Mouse (Mus musculus) hindbrain, postnatal 0 days (tissue): ENCODE data around the gene Psmc3. TPM values are rescaled to one million over a fixed set of nuclear protein-coding genes. Genes with fewer than 3 reads are reported as not detected.
"Not testable (repeated sequence)": the region's sequence is repeated elsewhere in the genome, so short reads cannot be mapped to it uniquely, and the experiment has no call there.

Experiments
- ATAC-seq: fragments of 200-750 bp; cut with Nextera tagmentation; 2 replicates; pipeline ENCODE4 v1.8.0; 2017; ENCODE audit warnings: mild to moderate bottlenecking, moderate TSS enrichment, moderate library complexity
- DNase-seq: peaks from one replicate; pipeline ENCODE4 v3.0.0-alpha.2; 2015; ENCODE audit warnings: low spot score
- H3K27ac ChIP-seq: fragments of 300-500 bp; sonication (generic); 2 replicates; pipeline ENCODE4 v1.5.1; 2014; ENCODE audit warnings: mild to moderate bottlenecking
- H3K27me3 ChIP-seq: fragments of 300-500 bp; sonication (generic); 2 replicates; pipeline ENCODE4 v1.6.1; 2014; ENCODE audit warnings: low read length, mixed read lengths; ENCODE audit not compliant: insufficient read depth
- H3K36me3 ChIP-seq: fragments of 300-500 bp; sonication (generic); 2 replicates; pipeline ENCODE4 v1.6.1; 2014; ENCODE audit warnings: low read length, mixed read lengths; ENCODE audit not compliant: insufficient read depth
- H3K4me1 ChIP-seq: fragments of 300-500 bp; sonication (generic); 2 replicates; pipeline ENCODE4 v1.6.1; 2014; ENCODE audit warnings: antibody characterized with exemption, low read length, mixed read lengths; ENCODE audit not compliant: insufficient read depth
- H3K4me2 ChIP-seq: fragments of 300-500 bp; sonication (generic); 2 replicates; pipeline ENCODE4 v1.6.1; 2014; ENCODE audit warnings: low read depth, mild to moderate bottlenecking, low read length, moderate library complexity, mixed read lengths
- H3K4me3 ChIP-seq: fragments of 300-500 bp; sonication (generic); 2 replicates; pipeline ENCODE4 v1.5.1; 2014; ENCODE audit warnings: low read length
- H3K9ac ChIP-seq: fragments of 300-500 bp; sonication (generic); replicated peaks from 2 replicates; pipeline ENCODE4 v1.6.1; 2014; ENCODE audit warnings: mild to moderate bottlenecking, low read length, moderate library complexity, mixed read lengths
- H3K9me3 ChIP-seq: fragments of 300-500 bp; sonication (generic); 2 replicates; pipeline ENCODE4 v1.6.1; 2016; ENCODE audit warnings: low read length, mixed read lengths
- CTCF ChIP-seq: IDR thresholded peaks from 2 replicates; pipeline ENCODE4 v1.5.1; 2016; ENCODE audit warnings: antibody characterized with exemption, control low read depth, low read depth
- WGBS: fragments of 180-500 bp; shearing (Covaris S2); extraction: QIAGEN DNeasy Blood & Tissue Kit; methylation state at CpG from one replicate; pipeline ENCODE4 v1.1.7; 2014; 5-methylcytosine and 5-hydroxymethylcytosine counted together
- polyA plus RNA-seq: library from polyadenylated mRNA; unstranded; fragments of >200 nt; fragmentation: Nextera tagmentation; extraction: Ambion mirVana; gene quantifications from 2 replicates; pipeline ENCODE4 v1.2.1, GENCODE M21; 2015
- total RNA-seq: library from RNA; depleted of rRNA; stranded (reverse); fragments of >200 nt; gene quantifications from 2 replicates; pipeline ENCODE4 v1.2.3, GENCODE M21; 2014; rRNA removed

Psmc3 gene
- total and polyA plus RNA-seq, 2 experiments from 2014 or later: 160 to 249 TPM

DNA sequence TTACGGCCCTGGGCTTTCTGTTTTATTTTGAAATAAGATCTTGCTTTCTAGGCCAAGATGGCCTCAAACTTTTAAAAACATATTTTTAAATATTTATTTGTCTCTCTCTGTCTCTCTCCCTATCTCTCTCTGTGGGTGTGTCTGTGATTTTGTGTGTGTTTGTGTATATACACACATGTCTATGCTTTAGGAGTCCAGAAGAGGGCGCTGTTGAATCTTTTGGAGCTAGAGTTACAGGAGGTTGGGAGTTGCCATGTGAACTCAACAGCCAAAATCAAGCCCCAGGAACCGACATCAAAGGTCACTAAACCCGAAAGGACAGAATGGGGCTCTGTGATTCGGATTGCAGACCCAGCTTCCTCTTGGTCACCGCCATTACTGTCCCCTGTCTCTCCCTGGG, 56.6 kb downstream of the Psmc3 start:
- DNase-seq (no peak), ATAC-seq (no peak)
- Histone ChIP-seq H3K9ac (no peak overlapping the region), H3K27me3 (no peaks in the 10 kb centered on the region), H3K4me2 (no peak overlapping the region), H3K36me3 (no peaks in the 10 kb centered on the region), H3K9me3 (no peaks in the 10 kb centered on the region), H3K27ac (no peak overlapping the region), H3K4me1 (no peaks in the 10 kb centered on the region), H3K4me3 (no peak overlapping the region)
- WGBS: 83% methylated on average over 6 of the region's 6 CpGs
- peak; percentile 23; the same call in 1 of the 2 replicates for TF ChIP-seq CTCF

DNA sequence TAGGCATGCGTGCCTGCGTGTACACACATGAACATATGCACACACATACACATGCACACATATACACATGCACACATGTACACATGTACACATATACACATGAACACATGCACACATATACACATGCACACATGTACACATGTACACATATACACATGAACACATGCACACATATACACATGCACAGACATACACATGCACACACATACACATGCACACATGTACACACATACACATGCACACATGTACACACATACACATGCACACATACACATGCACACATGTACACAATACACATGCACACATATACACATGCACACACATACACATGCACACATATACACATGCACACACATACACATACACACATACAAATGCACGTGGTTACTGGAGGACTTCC, 58.0 kb downstream of the Psmc3 start:
- not testable (repeated sequence) for ATAC-seq, H3K27me3 ChIP-seq, H3K4me1 ChIP-seq, H3K4me2 ChIP-seq, H3K4me3 ChIP-seq, H3K9me3 ChIP-seq, H3K27ac ChIP-seq, H3K9ac ChIP-seq, DNase-seq, H3K36me3 ChIP-seq
- WGBS: 95% methylated on average over 3 of the region's 3 CpGs

DNA sequence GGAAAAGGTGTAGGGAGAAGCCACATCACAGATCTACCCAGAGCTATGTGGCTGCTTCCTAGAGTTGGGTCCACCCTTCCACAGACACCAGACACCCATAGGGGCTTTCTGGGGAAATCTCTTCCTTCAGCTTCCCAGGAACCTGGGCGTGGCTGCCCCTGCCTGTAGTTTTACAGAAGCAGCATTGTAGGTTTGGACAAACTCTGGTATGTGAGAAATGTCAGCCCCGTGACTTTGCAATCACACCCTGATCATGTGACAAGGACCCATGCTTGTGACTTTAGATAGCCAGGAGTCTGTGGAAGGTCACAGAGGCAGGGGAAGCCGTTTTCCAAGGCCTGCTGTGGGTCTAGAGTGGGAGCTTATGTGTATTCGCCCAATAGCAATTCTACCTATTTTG, 58.7 kb downstream of the Psmc3 start:
- 69% methylated on average over 4 of the region's 4 CpGs for WGBS
- no peak for ATAC-seq

DNA sequence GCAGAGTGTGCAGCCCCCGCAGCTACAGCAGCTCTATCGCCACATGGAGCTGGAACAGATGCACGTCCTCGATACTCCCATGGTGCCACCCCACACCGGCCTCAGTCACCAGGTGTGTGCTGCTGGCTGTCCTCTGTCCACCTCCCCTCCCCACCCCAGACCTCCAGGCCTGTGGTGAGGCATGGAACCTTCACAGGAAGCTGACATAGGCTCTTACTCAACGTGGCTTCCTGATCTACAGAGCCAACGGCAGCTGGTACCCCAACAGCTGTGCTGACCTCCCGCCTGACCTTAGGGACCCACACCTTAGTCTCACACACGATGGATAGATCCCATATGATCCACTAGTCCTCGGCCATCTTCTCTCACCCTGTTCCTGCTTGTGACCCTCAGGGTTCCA, 59.5 kb downstream of the Psmc3 start:
- Histone ChIP-seq H3K27me3 (no peaks in the 10 kb centered on the region), H3K4me2 (no peak overlapping the region), H3K9me3 (no peaks in the 10 kb centered on the region), H3K4me3 (no peak overlapping the region), H3K36me3 (no peaks in the 10 kb centered on the region), H3K4me1 (no peaks in the 10 kb centered on the region), H3K27ac (no peak overlapping the region), H3K9ac (no peak overlapping the region)
- TF ChIP-seq CTCF: no peak
- WGBS: 84% methylated on average over 10 of the region's 10 CpGs
- ATAC-seq (no peak), DNase-seq (no peak)

More for the DNA sequence above, 58.7 kb downstream of the Psmc3 start:
- no peaks in the 10 kb centered on the region for H3K27me3 ChIP-seq
- H3K4me1 ChIP-seq: no peaks in the 10 kb centered on the region
- H3K36me3 ChIP-seq: no peaks in the 10 kb centered on the region
- no peak overlapping the region for H3K4me3 ChIP-seq
- no peak overlapping the region for H3K9ac ChIP-seq
- TF ChIP-seq CTCF: no peak
- no peak for DNase-seq
- H3K4me2 ChIP-seq: no peak overlapping the region
- no peak overlapping the region for H3K27ac ChIP-seq
- no peaks in the 10 kb centered on the region for H3K9me3 ChIP-seq

DNA sequence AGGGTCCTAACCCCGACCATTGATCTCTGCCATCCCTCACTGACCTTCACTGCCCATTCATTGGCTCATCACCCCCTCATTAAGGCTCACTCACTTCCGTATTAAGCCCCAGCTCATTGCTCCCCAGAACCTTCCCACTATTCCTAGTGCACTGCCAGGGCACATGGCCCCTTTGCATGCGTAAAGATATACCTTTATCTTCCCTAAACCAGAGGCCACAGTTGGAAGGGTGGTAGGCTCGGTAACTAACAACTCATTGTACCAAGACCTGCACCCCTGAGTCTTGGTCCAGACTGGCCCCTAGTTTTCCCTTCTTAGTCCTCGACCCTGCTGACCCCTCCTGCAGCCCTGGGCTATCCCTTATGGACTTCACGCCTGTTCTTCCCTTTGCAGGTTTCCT, 60.0 kb downstream of the Psmc3 start:
- Histone ChIP-seq H3K9ac (no peak overlapping the region), H3K27me3 (no peaks in the 10 kb centered on the region), H3K4me1 (no peaks in the 10 kb centered on the region), H3K4me2 (no peak overlapping the region), H3K27ac (no peak overlapping the region), H3K36me3 (no peaks in the 10 kb centered on the region), H3K4me3 (no peak overlapping the region), H3K9me3 (no peaks in the 10 kb centered on the region)
- ATAC-seq (no peak), DNase-seq (no peak)
- WGBS: 74% methylated on average over 6 of the region's 6 CpGs
- no peak for TF ChIP-seq CTCF

DNA sequence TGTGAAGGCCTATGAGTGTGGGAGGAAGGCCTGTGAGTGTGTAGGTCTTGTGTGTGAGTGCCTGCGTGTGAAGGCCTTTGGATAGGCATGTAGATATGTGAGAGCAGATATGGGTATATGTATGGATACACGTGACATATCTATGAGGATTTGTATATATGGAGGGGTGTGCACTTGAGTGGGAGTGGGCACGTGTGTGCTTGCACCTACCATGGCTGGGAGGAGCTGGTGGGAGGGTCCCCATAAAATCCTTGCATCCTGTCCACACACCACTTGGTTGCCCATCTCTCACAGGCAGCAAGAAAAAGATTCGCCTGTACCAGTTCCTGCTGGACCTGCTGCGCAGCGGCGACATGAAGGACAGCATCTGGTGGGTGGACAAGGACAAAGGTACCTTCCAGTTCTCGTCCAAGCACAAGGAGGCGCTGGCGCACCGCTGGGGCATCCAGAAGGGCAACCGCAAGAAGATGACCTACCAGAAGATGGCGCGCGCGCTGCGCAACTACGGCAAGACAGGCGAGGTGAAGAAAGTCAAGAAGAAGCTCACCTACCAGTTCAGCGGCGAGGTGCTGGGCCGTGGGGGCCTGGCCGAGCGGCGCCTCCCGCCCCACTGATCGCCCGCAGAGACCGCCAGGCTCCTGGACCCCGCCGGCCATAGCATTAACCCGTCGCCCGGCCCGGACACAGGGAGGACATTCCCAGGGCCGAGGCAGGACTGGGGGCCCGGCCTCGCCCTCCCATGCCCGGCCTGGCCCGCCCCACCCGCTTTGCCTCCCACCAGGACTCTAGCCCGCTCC, 61.2 kb downstream of the Psmc3 start:
- peak; percentile 98 for TF ChIP-seq CTCF
- H3K9ac ChIP-seq: 0 out of 2 replicates have a peak overlapping the region, but pooled peaks have one; percentile 30

DNA sequence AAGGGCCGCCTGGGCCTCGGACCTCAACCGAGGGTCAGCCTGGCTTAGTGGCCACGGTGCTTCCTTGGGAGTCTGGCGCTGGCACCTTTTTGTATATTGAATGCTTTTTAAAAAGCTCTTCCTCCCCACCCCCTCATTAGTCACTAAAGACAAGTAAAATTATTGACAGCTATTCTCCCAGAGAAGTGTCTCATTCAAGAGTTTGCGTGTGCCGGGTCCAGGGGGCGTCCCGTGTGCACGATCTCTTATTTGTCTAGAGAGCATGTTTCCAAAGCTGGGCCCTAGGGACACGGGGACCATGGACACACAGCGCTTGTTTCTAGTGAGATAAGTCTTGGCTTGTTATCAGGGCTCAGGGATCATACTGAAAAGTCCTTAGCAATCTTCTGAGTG, 61.8 kb downstream of the Psmc3 start:
- no peak for DNase-seq
- WGBS: 32% methylated on average over 12 of the region's 12 CpGs
- Histone ChIP-seq H3K4me1 (no peaks in the 10 kb centered on the region), H3K27ac (no peak overlapping the region), H3K27me3 (no peaks in the 10 kb centered on the region), H3K9me3 (no peaks in the 10 kb centered on the region), H3K9ac (0 out of 2 replicates have a peak overlapping the region, but pooled peaks have one; percentile 30), H3K4me2 (peak overlapping the region; percentile 68), H3K4me3 (peak overlapping the region; percentile 34), H3K36me3 (no peaks in the 10 kb centered on the region)
- no peak for TF ChIP-seq CTCF
- ATAC-seq: no peak

More for the DNA sequence above, 61.2 kb downstream of the Psmc3 start:
- peak; percentile 74 for ATAC-seq
- H3K4me1 ChIP-seq: no peaks in the 10 kb centered on the region
- H3K27ac ChIP-seq: no peak overlapping the region
- peak; percentile 92 for DNase-seq
- peak overlapping the region; percentile 68 for H3K4me2 ChIP-seq
- H3K4me3 ChIP-seq: peak overlapping the region; percentile 34
- no peaks in the 10 kb centered on the region for H3K36me3 ChIP-seq
- 8% methylated on average over 42 of the region's 42 CpGs for WGBS
- H3K9me3 ChIP-seq: no peaks in the 10 kb centered on the region
- no peaks in the 10 kb centered on the region for H3K27me3 ChIP-seq

Other genes with a start within 250 kb of the Psmc3 start
- gene Mtch2, start 206.9 kb upstream of the Psmc3 start, total RNA-seq: 111 and 126 TPM in 2 replicates
- gene Mtch2, start 206.9 kb upstream of the Psmc3 start, polyA plus RNA-seq: 202 and 214 TPM in 2 replicates
- gene C1qtnf4, start 168.1 kb upstream of the Psmc3 start, total RNA-seq: 552 and 661 TPM in 2 replicates
- 228 and 230 TPM in 2 replicates for gene C1qtnf4, start 168.1 kb upstream of the Psmc3 start, polyA plus RNA-seq
- gene Kbtbd4, start 149.3 kb upstream of the Psmc3 start, total RNA-seq: 43.1 and 43.6 TPM in 2 replicates
- 46.7 and 49.5 TPM in 2 replicates for gene Kbtbd4, start 149.3 kb upstream of the Psmc3 start, polyA plus RNA-seq
- 186 TPM in 2 replicates for gene Ndufs3, start 149.2 kb upstream of the Psmc3 start, total RNA-seq
- 271 and 274 TPM in 2 replicates for gene Ndufs3, start 149.2 kb upstream of the Psmc3 start, polyA plus RNA-seq
- 67.0 and 68.6 TPM in 2 replicates for gene Celf1, start 113.6 kb upstream of the Psmc3 start, total RNA-seq
- gene Celf1, start 113.6 kb upstream of the Psmc3 start, polyA plus RNA-seq: 59.6 and 63.1 TPM in 2 replicates
- gene Rapsn, start 18.4 kb upstream of the Psmc3 start, total RNA-seq: 0.22 TPM in 1 of 2 replicates, not detected in the other
- 0.88 and 1.1 TPM in 2 replicates for gene Rapsn, start 18.4 kb upstream of the Psmc3 start, polyA plus RNA-seq
- 37.1 and 42.7 TPM in 2 replicates for gene Slc39a13, start 16.4 kb downstream of the Psmc3 start, total RNA-seq
- 22.6 and 24.4 TPM in 2 replicates for gene Slc39a13, start 16.4 kb downstream of the Psmc3 start, polyA plus RNA-seq
- gene Spi1, start 28.4 kb downstream of the Psmc3 start, total RNA-seq: 3.0 and 8.5 TPM in 2 replicates
- gene Spi1, start 28.4 kb downstream of the Psmc3 start, polyA plus RNA-seq: 4.5 and 4.9 TPM in 2 replicates
- gene Mybpc3, start 64.1 kb downstream of the Psmc3 start, total RNA-seq: 0.25 and 0.37 TPM in 2 replicates
- 0.13 and 0.23 TPM in 2 replicates for gene Mybpc3, start 64.1 kb downstream of the Psmc3 start, polyA plus RNA-seq
- 64.2 TPM in 2 replicates for gene Madd, start 129.8 kb downstream of the Psmc3 start, total RNA-seq
- 31.3 and 32.7 TPM in 2 replicates for gene Madd, start 129.8 kb downstream of the Psmc3 start, polyA plus RNA-seq
- 4.4 and 4.8 TPM in 2 replicates for gene Nr1h3, start 148.8 kb downstream of the Psmc3 start, total RNA-seq
- 2.5 and 2.7 TPM in 2 replicates for gene Nr1h3, start 148.8 kb downstream of the Psmc3 start, polyA plus RNA-seq
- gene Acp2, start 148.9 kb downstream of the Psmc3 start, total RNA-seq: 48.5 and 151 TPM in 2 replicates
- gene Acp2, start 148.9 kb downstream of the Psmc3 start, polyA plus RNA-seq: 30.3 and 30.9 TPM in 2 replicates
- gene Ddb2, start 183.0 kb downstream of the Psmc3 start, total RNA-seq: 7.6 and 11.3 TPM in 2 replicates
- 11.5 and 12.9 TPM in 2 replicates for gene Ddb2, start 183.0 kb downstream of the Psmc3 start, polyA plus RNA-seq
- gene Pacsin3, start 201.9 kb downstream of the Psmc3 start, total RNA-seq: 16.3 and 25.7 TPM in 2 replicates
- 26.0 and 26.1 TPM in 2 replicates for gene Pacsin3, start 201.9 kb downstream of the Psmc3 start, polyA plus RNA-seq
- gene Arfgap2, start 211.0 kb downstream of the Psmc3 start, total RNA-seq: 41.8 and 54.4 TPM in 2 replicates
- gene Arfgap2, start 211.0 kb downstream of the Psmc3 start, polyA plus RNA-seq: 53.8 and 54.1 TPM in 2 replicates